Mouse (Mus musculus) G1E (cell line): ENCODE data around the gene Xlr3b. TPM values are rescaled to one million over a fixed set of nuclear protein-coding genes. Genes with fewer than 3 reads are reported as not detected.
"Not testable (repeated sequence)": the region's sequence is repeated elsewhere in the genome, so short reads cannot be mapped to it uniquely, and the experiment has no call there.

ENCODE experiments used
- ATAC-seq: 2 replicates; pipeline ENCODE4 v1.8.0; 2016; ENCODE audit warnings: mild to moderate bottlenecking; ENCODE audit not compliant: insufficient number of reproducible peaks, poor library complexity, low FRiP score, severe bottlenecking; ENCODE audit errors: extremely low read depth
- DNase-seq: peaks from one replicate; pipeline ENCODE4 v3.0.0; 2012; ENCODE audit warnings: low spot score
- H3K27me3 ChIP-seq: 2 replicates; pipeline ENCODE4 v1.6.1; 2012; ENCODE audit warnings: mild to moderate bottlenecking, low read length, inconsistent platforms; ENCODE audit not compliant: insufficient read depth
- H3K36me3 ChIP-seq: replicated peaks from 2 replicates; pipeline ENCODE3; 2012; ENCODE audit warnings: mild to moderate bottlenecking, inconsistent platforms
- H3K4me1 ChIP-seq: 2 replicates; pipeline ENCODE4 v1.6.1; 2012; ENCODE audit warnings: low read depth, low read length, inconsistent platforms, mixed read lengths; ENCODE audit not compliant: insufficient read depth
- H3K4me3 ChIP-seq: 2 replicates; pipeline ENCODE4 v1.5.1; 2012; ENCODE audit warnings: low read depth, mild to moderate bottlenecking, inconsistent platforms, low read length, moderate library complexity, mixed read lengths
- H3K9me3 ChIP-seq: replicated peaks from 2 replicates; pipeline ENCODE4 v1.6.1; 2012; ENCODE audit warnings: inconsistent platforms
- CTCF ChIP-seq: IDR thresholded peaks from 2 replicates; pipeline ENCODE4 v1.5.1; 2012; ENCODE audit warnings: low read depth, low read length, inconsistent platforms, mixed read lengths
- GATA1 ChIP-seq: IDR thresholded peaks from 2 replicates; pipeline ENCODE4 v1.6.1; 2012; ENCODE audit warnings: borderline replicate concordance, low read length, inconsistent platforms, mixed read lengths
- GATA2 ChIP-seq: IDR thresholded peaks from 2 replicates; pipeline ENCODE4 v1.6.1; 2012; ENCODE audit warnings: low read depth, low read length, inconsistent platforms, borderline replicate concordance
- POLR2AphosphoS5 ChIP-seq: IDR thresholded peaks from 2 replicates; pipeline ENCODE4 v1.6.1; 2012; ENCODE audit warnings: low read depth, low read length, inconsistent platforms; ENCODE audit not compliant: insufficient replicate concordance
- TAL1 ChIP-seq: conservative IDR thresholded peaks from 2 replicates; pipeline ENCODE4 v1.6.1; 2012; ENCODE audit warnings: low read depth, low read length, inconsistent platforms, mixed read lengths
- polyA plus RNA-seq: library from polyadenylated mRNA; stranded (reverse); fragments of >175 nt; gene quantifications from 2 replicates; pipeline ENCODE4 v1.2.3, GENCODE M21; 2012
- total RNA-seq, 2 experiments: library from RNA; stranded (forward) in 1 of 2; stranded (reverse) in 1 of 2; fragments of 200-1000 nt in 1 of 2; fragments of >200 nt in 1 of 2; fragmentation: Nextera tagmentation in 1 of 2; gene quantifications; 2 replicates each; pipeline ENCODE4 v1.2.3; 2014 to 2017

Gene Xlr3b
- total and polyA plus RNA-seq, 3 experiments = 0.11 TPM; not detected in 2

DNA sequence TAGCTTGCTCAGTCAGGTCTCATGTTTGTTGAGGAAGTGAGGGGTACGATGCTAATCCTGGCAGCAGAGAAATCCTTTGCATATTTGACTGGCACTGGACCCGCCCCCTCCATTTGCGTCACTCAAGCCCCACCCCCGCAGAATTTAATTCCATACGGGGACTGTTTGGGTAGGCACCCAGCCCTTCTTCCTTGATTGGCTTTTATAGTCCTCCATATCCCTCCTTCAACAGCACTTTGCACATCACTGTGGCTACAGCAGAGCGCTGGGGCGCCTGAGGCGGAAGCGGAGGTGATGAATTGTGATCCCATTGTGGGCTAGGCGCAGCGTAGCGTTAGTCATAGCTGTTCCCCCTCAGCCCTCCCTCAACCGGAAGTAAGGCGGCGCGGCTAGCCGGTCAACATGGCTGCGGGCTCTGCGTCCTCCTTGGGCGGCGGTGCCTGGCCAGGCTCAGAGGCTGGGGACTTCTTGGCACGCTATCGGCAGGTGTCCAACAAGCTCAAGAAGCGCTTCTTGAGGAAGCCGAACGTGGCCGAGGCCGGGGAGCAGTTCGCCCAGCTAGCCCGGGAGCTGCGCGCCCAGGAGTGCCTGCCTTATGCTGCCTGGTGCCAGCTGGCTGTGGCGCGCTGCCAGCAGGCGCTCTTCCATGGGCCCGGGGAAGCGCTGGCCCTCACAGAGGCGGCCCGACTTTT is 36.1 kb downstream of the Xlr3b start, which contains the start of gene F8a:
Gene F8a, plus strand, starts transcription at position 378 of the 692 bp plus-strand sequence.
- peaks cover 4% of the 10 kb centered on the region; the same call in 1 of the 2 replicates for H3K4me1 ChIP-seq
- no peaks in the 10 kb centered on the region for H3K27me3 ChIP-seq
- TF ChIP-seq TAL1 (no peak), GATA1 (no peak), GATA2 (no peak), CTCF (no peak), POLR2AphosphoS5 (no peak)
- H3K4me3 ChIP-seq = peak within 1 kb of the TSS; percentile 82
- H3K9me3 ChIP-seq = no peaks in the 10 kb centered on the region
- DNase-seq = peak; percentile 54
- ATAC-seq = peak; percentile 95
- H3K36me3 ChIP-seq = no peaks in the 10 kb centered on the region

- H3K4me3 ChIP-seq = peak overlapping the region; percentile 82
- ATAC-seq (no peak), DNase-seq (peak; percentile 19)
- TF ChIP-seq TAL1 (no peak), POLR2AphosphoS5 (no peak)
- no peaks in the 10 kb centered on the region for H3K9me3 ChIP-seq
- H3K27me3 ChIP-seq = no peaks in the 10 kb centered on the region
- H3K4me1 ChIP-seq = peaks cover 4% of the 10 kb centered on the region; the same call in 1 of the 2 replicates
- no peaks in the 10 kb centered on the region for H3K36me3 ChIP-seq
Measured at GRCm38 (mm10) chrX:73228606-73229214, 36.7 kb downstream of the Xlr3b start.

GRCm38 (mm10) chrX:73229288-73229687 is 37.3 kb downstream of the Xlr3b start:
- DNase-seq (no peak), ATAC-seq (no peak)

DNA sequence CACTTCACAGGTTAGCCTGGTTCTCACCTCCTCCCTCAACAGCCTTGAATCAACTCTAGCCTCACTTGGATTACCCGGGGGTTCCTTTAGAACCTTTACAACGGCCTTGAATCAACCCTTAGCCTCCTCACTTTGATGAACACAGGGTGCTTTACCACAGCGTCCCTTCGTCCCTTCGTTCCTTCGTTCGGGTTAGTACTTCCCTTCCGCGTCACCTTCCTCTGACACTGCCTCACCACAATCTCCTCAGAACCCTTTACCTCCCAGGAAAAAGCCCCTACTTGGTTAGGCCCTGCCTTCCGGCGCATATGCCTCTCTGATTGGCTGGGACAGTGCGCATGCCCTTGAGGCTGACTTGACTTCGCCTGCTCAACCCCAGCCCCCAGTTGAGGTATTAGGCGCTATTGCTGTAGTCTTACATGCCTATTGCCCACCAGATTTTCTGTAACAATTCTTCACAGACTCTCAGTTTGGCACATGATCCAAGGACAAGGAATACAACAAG is 50.9 kb downstream of the Xlr3b start, which contains the start of gene Xlr4c:
Gene Xlr4c, minus strand, starts transcription at position 310 of the 505 bp plus-strand sequence.
- H3K9me3 ChIP-seq, H3K27me3 ChIP-seq, DNase-seq, H3K4me1 ChIP-seq, H3K4me3 ChIP-seq, ATAC-seq, H3K36me3 ChIP-seq: not testable (repeated sequence)

More at GRCm38 (mm10) chrX:73229288-73229687, 37.3 kb downstream of the Xlr3b start:
- Histone ChIP-seq H3K4me1 (peaks cover 4% of the 10 kb centered on the region; the same call in 1 of the 2 replicates), H3K36me3 (no peaks in the 10 kb centered on the region), H3K4me3 (peak overlapping the region; percentile 82), H3K27me3 (no peaks in the 10 kb centered on the region), H3K9me3 (no peaks in the 10 kb centered on the region)
- TF ChIP-seq TAL1 (no peak), GATA2 (no peak), GATA1 (no peak), POLR2AphosphoS5 (no peak), CTCF (no peak)

Other genes starting within 250 kb of the Xlr3b start
- not detected in 2 replicates for gene Zfp185, start 204.9 kb upstream of the Xlr3b start, total RNA-seq (2014; fragmentation: Nextera tagmentation)
- 0.11 TPM in 1 of 2 replicates, not detected in the other for gene Zfp185, start 204.9 kb upstream of the Xlr3b start, total RNA-seq (2017)
- not detected in 2 replicates for gene Zfp185, start 204.9 kb upstream of the Xlr3b start, polyA plus RNA-seq
- not detected in 2 replicates for gene Pnma5, start 155.1 kb upstream of the Xlr3b start, total RNA-seq (2014; fragmentation: Nextera tagmentation)
- gene Pnma5, start 155.1 kb upstream of the Xlr3b start, total RNA-seq (2017) = not detected in 2 replicates
- not detected in 2 replicates for gene Pnma5, start 155.1 kb upstream of the Xlr3b start, polyA plus RNA-seq
- not detected in 2 replicates for gene Pnma3, start 127.4 kb upstream of the Xlr3b start, total RNA-seq (2014; fragmentation: Nextera tagmentation)
- gene Pnma3, start 127.4 kb upstream of the Xlr3b start, total RNA-seq (2017) = 0.05 TPM in 1 of 2 replicates, not detected in the other
- not detected in 2 replicates for gene Pnma3, start 127.4 kb upstream of the Xlr3b start, polyA plus RNA-seq
- gene Xlr4a, start 109.7 kb upstream of the Xlr3b start, total RNA-seq (2014; fragmentation: Nextera tagmentation) = not detected in 2 replicates
- gene Xlr4a, start 109.7 kb upstream of the Xlr3b start, total RNA-seq (2017) = not detected in 2 replicates
- gene Xlr4a, start 109.7 kb upstream of the Xlr3b start, polyA plus RNA-seq = not detected in 2 replicates
- gene Xlr3a, start 95.1 kb upstream of the Xlr3b start, total RNA-seq (2014; fragmentation: Nextera tagmentation) = not detected in 2 replicates
- gene Xlr3a, start 95.1 kb upstream of the Xlr3b start, total RNA-seq (2017) = 0.16 and 0.29 TPM in 2 replicates
- not detected in 2 replicates for gene Xlr3a, start 95.1 kb upstream of the Xlr3b start, polyA plus RNA-seq
- not detected in 2 replicates for gene Gm14685, start 75.2 kb upstream of the Xlr3b start, total RNA-seq (2014; fragmentation: Nextera tagmentation)
- gene Gm14685, start 75.2 kb upstream of the Xlr3b start, total RNA-seq (2017) = 0.16 TPM in 1 of 2 replicates, not detected in the other
- not detected in 2 replicates for gene Gm14685, start 75.2 kb upstream of the Xlr3b start, polyA plus RNA-seq
- gene Xlr5b, start 43.4 kb upstream of the Xlr3b start, total RNA-seq (2014; fragmentation: Nextera tagmentation) = not detected in 2 replicates
- gene Xlr5b, start 43.4 kb upstream of the Xlr3b start, total RNA-seq (2017) = not detected in 2 replicates
- not detected in 2 replicates for gene Xlr5b, start 43.4 kb upstream of the Xlr3b start, polyA plus RNA-seq
- gene DXBay18, start 42.8 kb upstream of the Xlr3b start, total RNA-seq (2014; fragmentation: Nextera tagmentation) = not detected in 2 replicates
- not detected in 2 replicates for gene DXBay18, start 42.8 kb upstream of the Xlr3b start, total RNA-seq (2017)
- gene DXBay18, start 42.8 kb upstream of the Xlr3b start, polyA plus RNA-seq = not detected in 2 replicates
- not detected in 2 replicates for gene Spin2d, start 15.2 kb upstream of the Xlr3b start, total RNA-seq (2014; fragmentation: Nextera tagmentation)
- gene Spin2d, start 15.2 kb upstream of the Xlr3b start, total RNA-seq (2017) = 0.11 TPM in 1 of 2 replicates, not detected in the other
- not detected in 2 replicates for gene Spin2d, start 15.2 kb upstream of the Xlr3b start, polyA plus RNA-seq
- gene Xlr4b, start 22.1 kb downstream of the Xlr3b start, total RNA-seq (2014; fragmentation: Nextera tagmentation) = not detected in 2 replicates
- gene Xlr4b, start 22.1 kb downstream of the Xlr3b start, total RNA-seq (2017) = 0.11 TPM in 1 of 2 replicates, not detected in the other
- gene Xlr4b, start 22.1 kb downstream of the Xlr3b start, polyA plus RNA-seq = not detected in 2 replicates
- gene F8a, start 36.1 kb downstream of the Xlr3b start, total RNA-seq (2014; fragmentation: Nextera tagmentation) = 2.0 and 2.3 TPM in 2 replicates
- gene F8a, start 36.1 kb downstream of the Xlr3b start, total RNA-seq (2017) = 5.9 and 6.1 TPM in 2 replicates
- 14.7 and 18.2 TPM in 2 replicates for gene F8a, start 36.1 kb downstream of the Xlr3b start, polyA plus RNA-seq
- gene Xlr4c, start 50.9 kb downstream of the Xlr3b start, total RNA-seq (2014; fragmentation: Nextera tagmentation) = not detected in 2 replicates
- 0.33 TPM in 1 of 2 replicates, not detected in the other for gene Xlr4c, start 50.9 kb downstream of the Xlr3b start, total RNA-seq (2017)
- not detected in 2 replicates for gene Xlr4c, start 50.9 kb downstream of the Xlr3b start, polyA plus RNA-seq
- gene Xlr3c, start 73.2 kb downstream of the Xlr3b start, total RNA-seq (2014; fragmentation: Nextera tagmentation) = not detected in 2 replicates
- gene Xlr3c, start 73.2 kb downstream of the Xlr3b start, total RNA-seq (2017) = 0.16 TPM in 1 of 2 replicates, not detected in the other
- not detected in 2 replicates for gene Xlr3c, start 73.2 kb downstream of the Xlr3b start, polyA plus RNA-seq
- not detected in 2 replicates for gene Xlr5a, start 100.8 kb downstream of the Xlr3b start, total RNA-seq (2014; fragmentation: Nextera tagmentation)
- not detected in 2 replicates for gene Xlr5a, start 100.8 kb downstream of the Xlr3b start, total RNA-seq (2017)
- not detected in 2 replicates for gene Xlr5a, start 100.8 kb downstream of the Xlr3b start, polyA plus RNA-seq
- not detected in 2 replicates for gene Xlr5c, start 100.8 kb downstream of the Xlr3b start, total RNA-seq (2014; fragmentation: Nextera tagmentation)
- gene Xlr5c, start 100.8 kb downstream of the Xlr3b start, total RNA-seq (2017) = 0.27 TPM in 1 of 2 replicates, not detected in the other
- not detected in 2 replicates for gene Xlr5c, start 100.8 kb downstream of the Xlr3b start, polyA plus RNA-seq
- gene Gm45015, start 144.6 kb downstream of the Xlr3b start, total RNA-seq (2014; fragmentation: Nextera tagmentation) = not detected in 2 replicates
- not detected in 2 replicates for gene Gm45015, start 144.6 kb downstream of the Xlr3b start, total RNA-seq (2017)
- gene Gm45015, start 144.6 kb downstream of the Xlr3b start, polyA plus RNA-seq = not detected in 2 replicates
- gene Zfp275, start 150.4 kb downstream of the Xlr3b start, total RNA-seq (2014; fragmentation: Nextera tagmentation) = 13.0 and 21.1 TPM in 2 replicates
- 9.4 and 9.9 TPM in 2 replicates for gene Zfp275, start 150.4 kb downstream of the Xlr3b start, total RNA-seq (2017)
- gene Zfp275, start 150.4 kb downstream of the Xlr3b start, polyA plus RNA-seq = 2.0 TPM in 2 replicates
- gene Gm18336, start 206.5 kb downstream of the Xlr3b start, total RNA-seq (2014; fragmentation: Nextera tagmentation) = not detected in 2 replicates
- gene Gm18336, start 206.5 kb downstream of the Xlr3b start, total RNA-seq (2017) = not detected in 2 replicates
- gene Gm18336, start 206.5 kb downstream of the Xlr3b start, polyA plus RNA-seq = not detected in 2 replicates
- not detected in 2 replicates for gene Zfp92, start 218.9 kb downstream of the Xlr3b start, total RNA-seq (2014; fragmentation: Nextera tagmentation)
- 0.06 TPM in 1 of 2 replicates, not detected in the other for gene Zfp92, start 218.9 kb downstream of the Xlr3b start, total RNA-seq (2017)
- gene Zfp92, start 218.9 kb downstream of the Xlr3b start, polyA plus RNA-seq = not detected in 2 replicates
- gene Trex2, start 243.1 kb downstream of the Xlr3b start, total RNA-seq (2014; fragmentation: Nextera tagmentation) = not detected in 2 replicates
- gene Trex2, start 243.1 kb downstream of the Xlr3b start, total RNA-seq (2017) = not detected in 2 replicates
- gene Trex2, start 243.1 kb downstream of the Xlr3b start, polyA plus RNA-seq = not detected in 2 replicates